Mouse (Mus musculus) C2C12 (cell line): ENCODE measurements around the gene Cby3. TPM values are rescaled to one million over a fixed set of nuclear protein-coding genes. Genes with fewer than 3 reads are reported as not detected.

Source experiments
- H3K27me3 ChIP-seq: one replicate; pipeline ENCODE4 v1.6.1; 2011; ENCODE audit not compliant: control insufficient read depth, insufficient read depth, insufficient read length
- H3K36me3 ChIP-seq: one replicate; pipeline ENCODE4 v1.6.1; 2011; ENCODE audit not compliant: control insufficient read depth, insufficient read depth
- H3K4me3 ChIP-seq: one replicate; pipeline ENCODE4 v1.5.1; 2011; ENCODE audit warnings: mild to moderate bottlenecking, control low read depth; ENCODE audit not compliant: poor library complexity, insufficient read depth, severe bottlenecking
- H3K79me2 ChIP-seq: one replicate; pipeline ENCODE4 v1.6.1; 2011; ENCODE audit not compliant: control insufficient read depth, insufficient read depth
- H3K79me3 ChIP-seq: one replicate; pipeline ENCODE4 v1.6.1; 2011; ENCODE audit warnings: low read depth, control low read depth
- H3ac ChIP-seq: one replicate; pipeline ENCODE3; 2011; ENCODE audit warnings: low read depth; ENCODE audit not compliant: control insufficient read depth, insufficient read length
- CEBPB ChIP-seq: IDR thresholded peaks from one replicate; pipeline ENCODE4 v1.6.1; 2011; ENCODE audit warnings: low read depth, mild to moderate bottlenecking, control low read depth, moderate library complexity
- CTCF ChIP-seq: IDR thresholded peaks from one replicate; pipeline ENCODE4 v1.5.1; 2011; ENCODE audit not compliant: control insufficient read depth, insufficient read depth, insufficient read length
- FOSL1 ChIP-seq: IDR thresholded peaks from one replicate; pipeline ENCODE4 v1.8.0; 2011; ENCODE audit warnings: mild to moderate bottlenecking, low read length; ENCODE audit not compliant: poor library complexity, insufficient read depth, severe bottlenecking
- MAX ChIP-seq: IDR thresholded peaks from one replicate; pipeline ENCODE4 v1.6.1; 2011; ENCODE audit warnings: mild to moderate bottlenecking, control low read depth
- MYOD1 ChIP-seq: IDR thresholded peaks from one replicate; pipeline ENCODE4 v1.6.1; 2011; ENCODE audit warnings: low read depth; ENCODE audit not compliant: control insufficient read depth, insufficient read length
- MYOG ChIP-seq: IDR thresholded peaks from one replicate; pipeline ENCODE4 v1.6.1; 2011; ENCODE audit not compliant: control insufficient read depth, insufficient read length; ENCODE audit errors: extremely low read depth
- USF1 ChIP-seq: IDR thresholded peaks from one replicate; pipeline ENCODE4 v1.6.1; 2011; ENCODE audit warnings: low read depth, mild to moderate bottlenecking, control low read depth, moderate library complexity
- microRNA-seq: library from miRNA; unstranded; fragments of <30 nt; microRNA quantifications from one replicate; pipeline ENCODE4, GENCODE M21; 2019; ENCODE audit warnings: borderline microRNAs expressed
- polyA plus RNA-seq: library from polyadenylated mRNA; unstranded; fragments of >200 nt; fragmentation: generic; extraction: Trizol; gene quantifications from one replicate; pipeline ENCODE4 v1.2.1, GENCODE M21; 2012; ENCODE audit warnings: missing spikeins

Gene Cby3
- polyA plus RNA-seq, 1 experiment = not detected

GRCm38 (mm10) chr11:50396766-50397307, 42.6 kb downstream of the Cby3 start:
- Histone ChIP-seq H3K36me3 (peaks cover 53% of the 10 kb centered on the region), H3K79me2 (no peaks in the 10 kb centered on the region), H3K79me3 (no peaks in the 10 kb centered on the region), H3K4me3 (no peak overlapping the region), H3ac (no peak overlapping the region), H3K27me3 (no peaks in the 10 kb centered on the region)
- TF ChIP-seq MAX (no peak), FOSL1 (no peak), CTCF (no peak)

- Histone ChIP-seq H3K79me2 (no peaks in the 10 kb centered on the region), H3K4me3 (no peak overlapping the region), H3K79me3 (no peaks in the 10 kb centered on the region), H3ac (no peak overlapping the region), H3K27me3 (no peaks in the 10 kb centered on the region), H3K36me3 (peaks cover 55% of the 10 kb centered on the region)
- no peak for TF ChIP-seq MYOD1
- TF ChIP-seq MAX = no peak
- TF ChIP-seq USF1 = no peak
- no peak for TF ChIP-seq MYOG
- TF ChIP-seq FOSL1 = no peak
- TF ChIP-seq CEBPB = no peak
- no peak for TF ChIP-seq CTCF
Observed at GRCm38 (mm10) chr11:50397316-50397715, 43.1 kb downstream of the Cby3 start.

GRCm38 (mm10) chr11:50398803-50399202, 44.5 kb downstream of the Cby3 start:
- Histone ChIP-seq H3K79me3 (no peaks in the 10 kb centered on the region), H3K36me3 (peaks cover 68% of the 10 kb centered on the region), H3K4me3 (no peak overlapping the region), H3K27me3 (no peaks in the 10 kb centered on the region), H3K79me2 (no peaks in the 10 kb centered on the region), H3ac (no peak overlapping the region)
- TF ChIP-seq CEBPB (no peak), MYOG (no peak), MYOD1 (no peak), USF1 (no peak), CTCF (no peak), FOSL1 (no peak), MAX (no peak)

- Histone ChIP-seq H3K4me3 (no peak overlapping the region), H3ac (no peak overlapping the region), H3K79me3 (no peaks in the 10 kb centered on the region), H3K79me2 (no peaks in the 10 kb centered on the region), H3K36me3 (peaks cover 66% of the 10 kb centered on the region), H3K27me3 (no peaks in the 10 kb centered on the region)
- no peak for TF ChIP-seq FOSL1
- TF ChIP-seq MAX = no peak
- TF ChIP-seq MYOG = no peak
- TF ChIP-seq CEBPB = no peak
- TF ChIP-seq CTCF = no peak
- TF ChIP-seq USF1 = no peak
- TF ChIP-seq MYOD1 = no peak
Observed at GRCm38 (mm10) chr11:50402481-50402880, 48.2 kb downstream of the Cby3 start.

- Histone ChIP-seq H3ac (no peak overlapping the region), H3K79me2 (no peaks in the 10 kb centered on the region), H3K27me3 (no peaks in the 10 kb centered on the region), H3K4me3 (no peak overlapping the region), H3K79me3 (no peaks in the 10 kb centered on the region), H3K36me3 (peaks cover 59% of the 10 kb centered on the region)
- TF ChIP-seq MAX (no peak), CTCF (no peak), FOSL1 (no peak), MYOG (no peak), USF1 (no peak), MYOD1 (no peak), CEBPB (no peak)
Observed at GRCm38 (mm10) chr11:50403367-50404014, 49.2 kb downstream of the Cby3 start.

GRCm38 (mm10) chr11:50407235-50407634, 53.0 kb downstream of the Cby3 start:
- Histone ChIP-seq H3K79me2 (no peaks in the 10 kb centered on the region), H3K4me3 (no peak overlapping the region), H3K79me3 (no peaks in the 10 kb centered on the region), H3ac (no peak overlapping the region), H3K27me3 (no peaks in the 10 kb centered on the region), H3K36me3 (peaks cover 50% of the 10 kb centered on the region)
- TF ChIP-seq FOSL1 = no peak
- TF ChIP-seq CTCF = no peak
- TF ChIP-seq CEBPB = no peak
- TF ChIP-seq MYOG = no peak
- TF ChIP-seq MAX = no peak
- no peak for TF ChIP-seq MYOD1
- TF ChIP-seq USF1 = no peak

Small RNAs within 50 kb of the gene (microRNA-seq; reads per million reads assigned to microRNA genes)
- not detected for gene Mir804

Other genes with a start within 250 kb of the Cby3 start
- 26.4 TPM for gene Tbc1d9b, start 223.1 kb upstream of the Cby3 start, polyA plus RNA-seq
- 4.7 TPM for gene Mrnip, start 180.0 kb upstream of the Cby3 start, polyA plus RNA-seq
- gene Sqstm1, start 143.6 kb upstream of the Cby3 start, polyA plus RNA-seq = 660 TPM
- 139 TPM for gene Mgat4b, start 143.6 kb upstream of the Cby3 start, polyA plus RNA-seq
- gene Ltc4s, start 115.8 kb upstream of the Cby3 start, polyA plus RNA-seq = 1.3 TPM
- gene Maml1, start 62.2 kb upstream of the Cby3 start, polyA plus RNA-seq = 14.8 TPM
- gene Canx, start 28.8 kb upstream of the Cby3 start, polyA plus RNA-seq = 144 TPM
- gene Hnrnph1, start 22.5 kb downstream of the Cby3 start, polyA plus RNA-seq = 112 TPM
- gene Rufy1, start 76.7 kb downstream of the Cby3 start, polyA plus RNA-seq = 11.1 TPM
- 2.9 TPM for gene Adamts2, start 247.6 kb downstream of the Cby3 start, polyA plus RNA-seq